In the genomic region with DNA sequence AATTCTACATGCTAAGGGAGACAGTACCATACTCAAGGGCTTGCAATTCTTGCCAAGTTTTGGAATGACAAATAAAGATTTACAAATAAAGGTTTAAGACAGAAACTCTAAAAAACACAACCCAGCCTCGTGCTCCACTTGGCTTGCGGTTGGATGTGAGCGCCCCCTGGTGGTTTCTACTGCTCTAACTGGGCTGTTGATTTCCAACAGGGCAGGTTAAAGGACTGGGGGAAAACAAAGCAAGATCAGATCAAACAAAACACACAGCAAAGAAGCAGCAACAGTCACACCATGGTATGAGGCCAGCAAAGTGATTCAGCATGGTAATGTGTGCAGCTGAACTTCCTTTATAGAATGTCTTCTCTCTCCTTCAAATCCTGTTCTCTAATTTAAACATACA, we compare ENCODE assay signal across 9 mouse cellular contexts.
A peak's percentile ranks its signal among the peaks of the same experiment; 100 is the strongest.
DNase-seq lines count a peak whose midpoint lies in the region; ATAC-seq and TF ChIP-seq lines count a peak whose summit lies in the region.
"Had no signal": no experiment of that assay in that cellular context is flagged by ENCODE, and none has a peak within 500 bp of the region (broad histone marks: within the 10 kb centered on the region; RNA-seq: fewer than 3 reads in every experiment).

No protein-coding gene starts in this region.

- no peak for TF ChIP-seq POLR2A in limb, embryonic 14.5 days (IDR thresholded peaks at IDR 0.05; ENCODE audit: borderline replicate concordance, extremely low read depth, insufficient read depth, insufficient read length)

- DNase-seq in liver, result peak; percentile 62
- peak; percentile 11 for DNase-seq in cerebellum, adult 9-10 months
- peak; percentile 35 to 66 for DNase-seq in frontal cortex, postnatal 10 days (ENCODE audit: low spot score in 2 of 2)
- peak; percentile 72 for DNase-seq in limb, embryonic 14.5 days (ENCODE audit: low spot score)
- DNase-seq in thymus, postnatal 14 days, result peak; percentile 64

- H3K9me3 ChIP-seq in liver, embryonic 12.5 days (replicated peaks), result no peaks in the 10 kb centered on the region
- no peaks in the 10 kb centered on the region for H3K9me3 ChIP-seq in intestine, embryonic 16.5 days (ENCODE audit: control insufficient read depth, low read length)
- no peaks in the 10 kb centered on the region for H3K9me3 ChIP-seq in limb, embryonic 14.5 days (ENCODE audit: control insufficient read depth, low read length)
- H3K9me3 ChIP-seq in neural tube, embryonic 14.5 days (ENCODE audit: control insufficient read depth, low read length), result no peaks in the 10 kb centered on the region
- H3K9me3 ChIP-seq: embryonic facial prominence, embryonic 13.5 days had no signal

- H3K4me3 ChIP-seq in liver, embryonic 12.5 days, result no peak overlapping the region
- H3K4me3 ChIP-seq in intestine, embryonic 16.5 days (ENCODE audit: low read length), result no peak overlapping the region
- no peak overlapping the region for H3K4me3 ChIP-seq in limb, embryonic 14.5 days (replicated peaks; ENCODE audit: low read length)
- H3K4me3 ChIP-seq in neural tube, embryonic 14.5 days (ENCODE audit: low read depth, low read length), result no peak overlapping the region
- H3K4me3 ChIP-seq: embryonic facial prominence, embryonic 13.5 days had no signal

- H3K27me3 ChIP-seq in liver, embryonic 12.5 days (replicated peaks), result no peaks in the 10 kb centered on the region
- H3K27me3 ChIP-seq in intestine, embryonic 16.5 days (replicated peaks; ENCODE audit: control insufficient read depth, insufficient read depth, low read length), result no peaks in the 10 kb centered on the region
- no peaks in the 10 kb centered on the region for H3K27me3 ChIP-seq in limb, embryonic 14.5 days (ENCODE audit: control insufficient read depth, insufficient read depth, low read length)
- H3K27me3 ChIP-seq in neural tube, embryonic 14.5 days (ENCODE audit: control insufficient read depth, insufficient read depth, low read length), result no peaks in the 10 kb centered on the region
- H3K27me3 ChIP-seq: embryonic facial prominence, embryonic 13.5 days had no signal

- no peak overlapping the region for H3K27ac ChIP-seq in liver, embryonic 12.5 days
- no peak overlapping the region for H3K27ac ChIP-seq in intestine, embryonic 16.5 days (ENCODE audit: low read length)
- H3K27ac ChIP-seq in limb, embryonic 14.5 days (replicated peaks; ENCODE audit: low read depth, low read length), result no peak overlapping the region
- H3K27ac ChIP-seq in neural tube, embryonic 14.5 days (ENCODE audit: low read depth, low read length), result no peak overlapping the region
- H3K27ac ChIP-seq: embryonic facial prominence, embryonic 13.5 days had no signal

- H3K36me3 ChIP-seq in liver, embryonic 12.5 days, result no peaks in the 10 kb centered on the region
- H3K36me3 ChIP-seq in intestine, embryonic 16.5 days (ENCODE audit: control insufficient read depth, insufficient read depth, low read length), result no peaks in the 10 kb centered on the region
- no peaks in the 10 kb centered on the region for H3K36me3 ChIP-seq in limb, embryonic 14.5 days (ENCODE audit: control insufficient read depth, insufficient read depth, low read length)
- no peaks in the 10 kb centered on the region for H3K36me3 ChIP-seq in neural tube, embryonic 14.5 days (ENCODE audit: control insufficient read depth, insufficient read depth, low read length)
- H3K36me3 ChIP-seq: embryonic facial prominence, embryonic 13.5 days had no signal

- no peaks in the 10 kb centered on the region for H3K4me1 ChIP-seq in liver, embryonic 12.5 days
- no peaks in the 10 kb centered on the region for H3K4me1 ChIP-seq in intestine, embryonic 16.5 days (ENCODE audit: control insufficient read depth, insufficient read depth, low read length)
- H3K4me1 ChIP-seq in limb, embryonic 14.5 days (ENCODE audit: control insufficient read depth, insufficient read depth, low read length), result peaks cover 8% of the 10 kb centered on the region
- H3K4me1 ChIP-seq in neural tube, embryonic 14.5 days (ENCODE audit: control insufficient read depth, insufficient read depth, low read length), result no peaks in the 10 kb centered on the region

- WGBS in liver, embryonic 12.5 days (ENCODE audit: insufficient replicate concordance), result 6% methylated on average over 3 of the region's 3 CpGs
- WGBS in intestine, embryonic 16.5 days, result 9% methylated on average over 3 of the region's 3 CpGs
- WGBS in limb, embryonic 14.5 days, result 5% methylated on average over 3 of the region's 3 CpGs
- WGBS in neural tube, embryonic 14.5 days, result 10% methylated on average over 3 of the region's 3 CpGs

- H3K4me2 ChIP-seq in liver, embryonic 12.5 days, result no peak overlapping the region
- H3K4me2 ChIP-seq in intestine, embryonic 16.5 days (ENCODE audit: low read depth, low read length), result no peak overlapping the region
- H3K4me2 ChIP-seq in limb, embryonic 14.5 days (replicated peaks; ENCODE audit: low read depth, low read length, severe bottlenecking), result no peak overlapping the region
- no peak overlapping the region for H3K4me2 ChIP-seq in neural tube, embryonic 14.5 days (ENCODE audit: low read depth, low read length)
- H3K4me2 ChIP-seq: embryonic facial prominence, embryonic 13.5 days had no signal

- H3K9ac ChIP-seq in liver, embryonic 12.5 days, result no peak overlapping the region
- no peak overlapping the region for H3K9ac ChIP-seq in intestine, embryonic 16.5 days (ENCODE audit: low read depth, low read length)
- H3K9ac ChIP-seq in limb, embryonic 14.5 days (ENCODE audit: low read depth, low read length, severe bottlenecking), result no peak overlapping the region
- no peak overlapping the region for H3K9ac ChIP-seq in neural tube, embryonic 14.5 days (replicated peaks; ENCODE audit: low read depth, low read length)
- H3K9ac ChIP-seq: embryonic facial prominence, embryonic 13.5 days had no signal

- ATAC-seq in liver, embryonic 12.5 days, result no peak
- 0 out of 2 replicates have a peak, but pooled peaks have one; percentile 38 for ATAC-seq in intestine, embryonic 16.5 days
- ATAC-seq in limb, embryonic 14.5 days (ENCODE audit: low FRiP score, low read depth), result peak; percentile 60; the same call in 1 of the 2 replicates
- ATAC-seq in neural tube, embryonic 14.5 days (ENCODE audit: low read depth), result peak; percentile 54; the same call in 1 of the 2 replicates

Comparison
In these comparisons a context has a peak if more than half of its experiments do, and no peak if none do; other contexts are left out.
1. DNase-seq: peak in every context shown above with its lines; median percentile 72 in limb, embryonic 14.5 days; 64 in thymus, postnatal 14 days; 62 in liver; 50 in frontal cortex, postnatal 10 days; 11 in cerebellum, adult 9-10 months.